Mouse (Mus musculus) liver, embryonic 16.5 days (tissue): ENCODE data around the gene Angel2. TPM values are rescaled to one million over a fixed set of nuclear protein-coding genes. Genes with fewer than 3 reads are reported as not detected.

Experiments
- ATAC-seq: fragments of 200-750 bp; cut with Nextera tagmentation; 2 replicates; pipeline ENCODE4 v1.8.0; 2017; ENCODE audit warnings: low read depth, mild to moderate bottlenecking, moderate number of reproducible peaks, moderate library complexity
- H3K27ac ChIP-seq: fragments of 300-500 bp; sonication (generic); 2 replicates; pipeline ENCODE4 v1.5.1; 2014; ENCODE audit warnings: mild to moderate bottlenecking, low read length
- H3K27me3 ChIP-seq: fragments of 300-500 bp; sonication (generic); 2 replicates; pipeline ENCODE4 v1.6.1; 2014; ENCODE audit warnings: low read depth, low read length, mixed read lengths; ENCODE audit not compliant: control insufficient read depth, insufficient read depth
- H3K36me3 ChIP-seq: fragments of 300-500 bp; sonication (generic); 2 replicates; pipeline ENCODE4 v1.6.1; 2014; ENCODE audit warnings: mild to moderate bottlenecking; ENCODE audit not compliant: control insufficient read depth, insufficient read depth
- H3K4me1 ChIP-seq: fragments of 300-500 bp; sonication (generic); 2 replicates; pipeline ENCODE4 v1.6.1; 2014; ENCODE audit warnings: low read depth, low read length, mixed read lengths; ENCODE audit not compliant: control insufficient read depth
- H3K4me2 ChIP-seq: fragments of 300-500 bp; sonication (generic); 2 replicates; pipeline ENCODE4 v1.6.1; 2014; ENCODE audit warnings: low read depth, low read length, mixed read lengths
- H3K4me3 ChIP-seq: fragments of 300-500 bp; sonication (generic); 2 replicates; pipeline ENCODE4 v1.5.1; 2014; ENCODE audit warnings: low read depth, mild to moderate bottlenecking, low read length
- H3K9ac ChIP-seq: fragments of 300-500 bp; sonication (generic); 2 replicates; pipeline ENCODE4 v1.6.1; 2014; ENCODE audit warnings: low read depth, low read length
- H3K9me3 ChIP-seq: fragments of 300-500 bp; sonication (generic); replicated peaks from 2 replicates; pipeline ENCODE4 v1.6.1; 2016; ENCODE audit warnings: low read length; ENCODE audit not compliant: control insufficient read depth
- WGBS: fragments of 180-500 bp; shearing (Covaris S2); extraction: QIAGEN DNeasy Blood & Tissue Kit; methylation state at CpG from one replicate; pipeline ENCODE4 v1.1.7; 2014; ENCODE audit not compliant: insufficient replicate concordance; 5-methylcytosine and 5-hydroxymethylcytosine counted together
- polyA plus RNA-seq: library from polyadenylated mRNA; unstranded; fragments of >200 nt; fragmentation: Nextera tagmentation; extraction: Ambion mirVana; gene quantifications from 2 replicates; pipeline ENCODE4 v1.2.1, GENCODE M21; 2015

The Angel2 gene
- polyA plus RNA-seq, 1 experiment from 2014 or later, result 11.6 TPM

DNA sequence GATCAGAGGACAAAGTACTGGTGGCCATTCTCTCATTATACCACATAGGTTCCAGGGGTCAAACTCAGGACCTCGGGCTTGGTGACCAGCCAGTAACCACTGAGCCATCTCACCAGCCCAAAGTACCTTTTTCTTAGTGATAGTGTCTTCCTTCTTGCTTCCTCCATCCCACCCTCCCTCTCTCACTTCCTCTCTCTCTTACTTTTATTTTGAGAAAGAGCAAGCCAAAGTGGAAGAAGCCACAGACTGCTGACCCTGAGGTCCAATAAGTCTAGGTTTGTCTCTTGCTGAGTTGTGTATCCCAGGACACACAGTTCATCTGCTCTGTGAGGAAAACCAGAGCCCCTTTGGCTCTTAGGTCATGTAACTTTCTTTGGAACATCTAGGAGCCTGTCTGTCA, 55.6 kb downstream of the Angel2 start:
- Histone ChIP-seq H3K4me1 (peaks cover 5% of the 10 kb centered on the region), H3K4me3 (no peak overlapping the region), H3K9me3 (no peaks in the 10 kb centered on the region), H3K4me2 (no peak overlapping the region), H3K36me3 (no peaks in the 10 kb centered on the region), H3K27ac (no peak overlapping the region), H3K27me3 (peaks cover 55% of the 10 kb centered on the region), H3K9ac (no peak overlapping the region)
- ATAC-seq, result no peak
- WGBS, result 57% methylated on average over 1 of the region's 1 CpGs

DNA sequence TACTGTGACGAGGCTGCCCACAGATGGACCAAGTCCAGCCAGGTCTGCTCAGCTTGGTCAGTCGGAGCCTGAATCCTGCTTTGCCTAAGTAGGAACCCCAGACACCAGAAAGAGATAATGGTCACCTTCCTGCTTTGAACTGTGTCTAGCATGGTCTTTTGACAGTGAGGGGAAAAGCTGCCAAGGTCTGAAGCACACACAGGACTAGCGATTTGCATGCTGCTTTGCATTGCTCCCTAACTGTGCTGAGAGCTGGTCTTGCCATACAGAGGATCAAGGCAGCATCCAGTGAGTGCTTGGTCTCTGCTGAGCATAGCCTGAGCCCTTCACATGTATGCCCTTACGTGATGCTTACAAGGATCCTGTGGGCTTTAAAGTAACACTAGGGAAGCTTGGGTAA, 56.5 kb downstream of the Angel2 start:
- Histone ChIP-seq H3K27ac (no peak overlapping the region), H3K4me2 (no peak overlapping the region), H3K4me3 (no peak overlapping the region), H3K9ac (no peak overlapping the region), H3K27me3 (peaks cover 48% of the 10 kb centered on the region), H3K36me3 (no peaks in the 10 kb centered on the region), H3K9me3 (no peaks in the 10 kb centered on the region), H3K4me1 (peaks cover 5% of the 10 kb centered on the region)
- no peak for ATAC-seq
- WGBS, result 60% methylated on average over 4 of the region's 4 CpGs

DNA sequence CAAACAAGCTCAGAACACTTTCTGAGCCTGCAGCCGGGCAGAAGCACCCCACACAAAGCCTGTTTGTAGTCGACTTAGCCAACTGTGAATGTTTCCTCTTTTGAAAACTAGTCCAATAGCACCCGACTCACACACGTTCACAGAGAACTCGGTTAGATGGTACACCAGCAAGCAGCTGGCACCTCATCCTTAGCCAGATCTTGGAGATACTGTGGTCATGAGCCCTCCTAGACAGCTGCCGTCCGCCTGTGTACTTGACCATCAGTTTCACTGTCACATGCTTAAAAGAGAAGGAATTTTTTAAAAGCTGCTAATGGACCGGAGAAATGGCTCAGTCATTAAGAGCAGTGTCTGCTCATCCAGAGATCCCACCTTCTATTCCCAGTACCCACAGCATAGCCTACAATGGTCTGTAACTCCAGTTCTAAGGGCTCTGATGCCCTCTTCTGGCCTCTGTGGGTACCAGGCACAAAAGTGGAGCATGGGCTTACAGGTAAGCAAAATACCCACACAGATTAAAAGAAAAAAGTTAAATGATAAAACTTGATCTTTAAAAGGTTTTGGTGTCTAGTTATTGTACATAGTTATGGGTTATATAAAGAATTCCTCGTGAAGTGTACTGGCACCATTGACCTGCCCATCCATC, 64.6 kb downstream of the Angel2 start:
- Histone ChIP-seq H3K27me3 (no peaks in the 10 kb centered on the region), H3K36me3 (no peaks in the 10 kb centered on the region), H3K9me3 (no peaks in the 10 kb centered on the region), H3K9ac (no peak overlapping the region), H3K4me1 (no peaks in the 10 kb centered on the region), H3K4me2 (no peak overlapping the region), H3K27ac (no peak overlapping the region), H3K4me3 (no peak overlapping the region)
- 61% methylated on average over 9 of the region's 9 CpGs for WGBS
- ATAC-seq, result no peak

DNA sequence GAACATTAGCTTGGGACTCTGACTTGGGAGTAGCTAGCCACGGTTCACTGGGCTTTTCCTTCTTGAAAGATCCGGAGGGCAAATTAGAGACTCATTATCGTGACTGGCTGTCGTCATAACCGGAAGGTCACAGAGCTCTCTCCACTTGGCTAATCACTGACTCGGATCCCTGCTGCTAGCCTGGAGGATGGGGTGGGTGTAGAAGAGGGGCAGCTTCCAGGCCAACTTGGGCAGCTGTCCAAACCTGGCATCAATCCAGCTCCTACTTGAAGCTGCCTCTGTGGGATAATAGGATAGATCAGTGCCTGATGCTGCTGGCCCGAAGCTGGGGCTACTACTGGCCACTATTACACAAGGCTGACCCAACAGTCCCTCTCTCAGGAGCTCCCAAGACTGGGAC, 70.6 kb downstream of the Angel2 start:
- Histone ChIP-seq H3K9me3 (no peaks in the 10 kb centered on the region), H3K4me1 (no peaks in the 10 kb centered on the region), H3K9ac (no peak overlapping the region), H3K27me3 (no peaks in the 10 kb centered on the region), H3K4me3 (no peak overlapping the region), H3K36me3 (no peaks in the 10 kb centered on the region), H3K27ac (no peak overlapping the region), H3K4me2 (no peak overlapping the region)
- no peak for ATAC-seq
- WGBS, result 72% methylated on average over 7 of the region's 7 CpGs

DNA sequence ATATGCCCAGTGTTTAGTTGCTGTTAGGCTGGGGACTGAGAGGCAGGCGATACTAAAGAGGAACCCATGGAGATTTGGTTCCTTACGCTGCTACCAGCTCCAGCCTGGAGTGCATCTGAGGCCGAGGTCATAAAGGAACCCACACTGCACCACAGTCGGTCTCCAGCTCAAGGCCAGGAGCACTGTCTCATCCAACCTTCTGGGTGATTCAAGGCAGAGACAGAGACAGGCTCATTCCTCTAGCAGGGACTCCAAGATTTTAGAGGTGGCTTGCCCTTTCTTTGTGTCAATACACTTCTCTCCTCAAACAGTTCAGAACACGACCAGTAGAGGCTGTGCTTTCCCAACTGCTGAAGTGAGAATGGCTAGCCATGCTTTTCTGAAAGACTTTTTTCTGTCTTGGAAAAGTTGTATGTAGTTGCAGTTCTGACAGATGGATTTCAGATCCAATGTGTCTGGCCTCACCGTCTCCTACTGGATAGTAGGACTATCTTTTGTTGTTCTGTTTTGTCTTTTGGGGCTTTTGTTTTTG, 71.5 kb downstream of the Angel2 start:
- Histone ChIP-seq H3K4me3 (no peak overlapping the region), H3K9me3 (no peaks in the 10 kb centered on the region), H3K27me3 (no peaks in the 10 kb centered on the region), H3K4me1 (no peaks in the 10 kb centered on the region), H3K27ac (no peak overlapping the region), H3K36me3 (no peaks in the 10 kb centered on the region), H3K9ac (no peak overlapping the region), H3K4me2 (no peak overlapping the region)
- ATAC-seq, result no peak
- 52% methylated on average over 6 of the region's 6 CpGs for WGBS

Other genes with a start within 250 kb of the Angel2 start
- gene Rps6kc1, start 13.3 kb upstream of the Angel2 start, polyA plus RNA-seq, result 3.4 and 4.9 TPM in 2 replicates
- 0.85 and 0.94 TPM in 2 replicates for gene Vash2, start 54.2 kb downstream of the Angel2 start, polyA plus RNA-seq
- 2.1 and 2.2 TPM in 2 replicates for gene Flvcr1, start 101.0 kb downstream of the Angel2 start, polyA plus RNA-seq
- gene Spata45, start 111.5 kb downstream of the Angel2 start, polyA plus RNA-seq, result not detected in 2 replicates
- 5.9 and 6.4 TPM in 2 replicates for gene Tatdn3, start 137.8 kb downstream of the Angel2 start, polyA plus RNA-seq
- 12.7 and 13.5 TPM in 2 replicates for gene Nsl1, start 137.9 kb downstream of the Angel2 start, polyA plus RNA-seq
- gene Batf3, start 172.7 kb downstream of the Angel2 start, polyA plus RNA-seq, result 1.5 and 2.4 TPM in 2 replicates
- not detected in 2 replicates for gene Fam71a, start 239.7 kb downstream of the Angel2 start, polyA plus RNA-seq